Mouse (Mus musculus) ZHBTc4 (cell line): Measurements from ENCODE around the gene Rras.

Experiments used
- DNase-seq: peaks from one replicate; pipeline ENCODE4 v3.0.0-alpha.2; 2011; ENCODE audit warnings: low read depth, low spot score

The Rras gene

DNA sequence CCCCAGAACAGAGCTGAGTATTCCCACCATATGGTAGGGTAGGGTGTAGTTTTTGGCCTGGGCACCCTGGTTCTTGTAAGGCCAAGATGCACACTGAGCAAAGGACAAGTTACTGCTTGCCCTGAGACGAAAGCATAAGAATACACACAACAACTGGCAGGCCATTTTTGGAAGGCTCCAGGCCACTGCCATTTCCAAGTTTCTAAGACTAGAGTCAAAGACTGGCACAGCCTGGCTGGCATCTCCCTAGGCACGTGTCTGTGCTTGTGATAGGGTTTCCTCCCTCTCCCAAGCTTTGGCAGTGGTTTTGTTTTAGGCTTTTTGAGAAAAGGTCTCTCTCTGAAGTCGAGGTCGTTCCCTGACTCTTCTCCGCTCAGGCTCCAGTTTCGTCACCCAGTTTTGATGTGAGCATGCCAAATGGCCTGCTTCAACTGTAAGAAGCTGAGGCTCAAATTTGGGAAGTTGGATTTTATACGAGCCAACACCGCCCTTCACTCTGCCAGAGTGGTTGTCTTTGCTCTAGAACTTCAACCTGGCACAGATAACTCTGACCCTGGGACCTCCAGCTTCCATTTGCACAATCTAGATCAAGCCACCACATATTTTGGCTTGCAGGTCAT, 8.0 kb downstream of the Rras start:
- no peak for DNase-seq

DNA sequence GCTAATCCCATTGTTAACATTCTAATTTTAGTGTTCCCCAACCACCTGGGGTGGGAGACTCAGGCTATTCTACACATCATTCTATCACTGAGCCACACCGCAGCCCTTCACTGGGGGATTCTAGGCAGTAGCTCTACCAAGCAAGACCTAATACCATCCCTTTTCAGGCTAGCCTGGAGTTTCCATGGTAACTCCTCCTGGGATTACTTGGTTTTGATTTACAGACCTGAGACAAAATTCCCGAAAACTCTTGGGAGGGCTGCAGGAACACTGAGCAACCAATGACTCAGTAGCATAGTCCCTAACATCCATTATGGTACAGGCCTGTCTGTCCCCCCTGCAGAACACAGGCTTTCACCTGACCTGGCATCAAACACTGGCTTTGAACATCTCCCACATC, 8.5 kb downstream of the Rras start:
- DNase-seq = no peak

DNA sequence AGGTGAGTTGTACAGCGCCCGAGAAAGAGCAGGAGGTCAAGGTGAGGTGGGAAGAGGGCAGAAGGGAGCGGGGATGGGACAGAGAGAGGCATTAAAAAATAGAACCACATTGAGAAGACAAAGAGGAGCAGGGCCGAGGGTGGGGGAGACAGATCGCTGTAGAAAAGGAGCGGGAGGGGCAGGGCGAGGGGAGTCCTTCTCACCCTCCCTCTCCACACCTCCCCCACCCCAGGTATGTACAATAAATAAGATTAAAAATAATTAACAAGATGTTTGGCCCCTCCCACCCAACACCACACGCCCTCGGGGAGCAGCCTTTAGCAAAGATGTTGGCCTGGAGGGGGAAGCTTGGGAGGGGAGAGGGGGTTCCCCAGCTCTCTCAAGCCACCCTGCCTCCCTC, 10.0 kb downstream of the Rras start:
- no peak for DNase-seq

GRCm38 (mm10) chr7:45028351-45028750, 10.6 kb downstream of the Rras start:
- no peak for DNase-seq

- DNase-seq = no peak
Observed at GRCm38 (mm10) chr7:45029995-45030394, 12.2 kb downstream of the Rras start.

- DNase-seq = no peak
Observed at GRCm38 (mm10) chr7:45030857-45031256, 13.1 kb downstream of the Rras start.

DNA sequence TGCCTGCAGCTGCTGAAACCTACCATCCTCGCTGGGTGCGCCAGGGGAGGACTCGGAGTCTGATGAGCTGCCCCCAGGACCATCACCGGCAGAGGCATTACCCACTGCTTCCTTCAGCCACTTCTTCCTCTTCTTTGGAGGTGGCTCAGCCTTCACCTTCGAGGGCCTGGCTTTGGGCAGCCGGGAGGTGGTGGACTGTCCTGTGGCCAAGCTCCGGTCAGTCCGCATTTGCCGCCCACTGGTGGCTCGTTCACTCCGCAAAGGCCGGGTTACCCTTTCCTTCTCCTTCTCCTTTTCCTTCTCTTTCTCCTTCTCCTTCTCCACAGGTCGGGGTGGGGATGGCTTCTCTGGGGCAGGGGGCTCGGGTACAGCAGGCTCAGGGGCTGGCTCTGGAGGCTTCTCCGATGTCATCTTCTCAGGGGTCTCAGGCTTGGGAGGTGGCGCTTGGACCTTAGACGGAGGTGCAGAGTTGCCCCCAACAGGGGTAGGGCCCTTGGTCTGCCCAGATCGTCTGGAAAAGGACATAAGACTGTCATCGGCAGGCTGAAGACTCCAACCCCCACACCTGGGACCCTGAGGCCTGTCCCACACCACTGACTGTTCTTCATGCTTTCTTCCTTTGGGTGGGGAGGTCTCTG, 16.1 kb downstream of the Rras start:
- no peak for DNase-seq

DNA sequence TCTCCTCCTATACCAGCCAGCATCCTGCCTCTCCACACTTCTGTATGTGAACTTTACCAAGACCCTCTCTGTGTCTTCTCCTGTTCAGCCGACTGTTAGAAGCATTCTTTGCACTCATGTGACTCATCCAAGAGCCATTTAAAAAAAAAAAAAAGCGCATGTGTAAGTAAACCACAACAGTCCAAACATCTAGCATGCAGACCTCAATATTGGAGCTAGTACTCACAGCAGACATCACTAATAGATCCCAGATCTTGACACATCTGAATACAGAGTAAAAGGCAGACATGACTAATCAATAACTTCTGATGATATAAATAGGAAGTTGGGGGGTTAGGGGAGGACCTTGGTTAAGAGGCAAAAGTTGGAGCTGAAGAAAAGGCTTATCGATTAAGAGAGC, 17.9 kb downstream of the Rras start:
- no peak for DNase-seq

DNA sequence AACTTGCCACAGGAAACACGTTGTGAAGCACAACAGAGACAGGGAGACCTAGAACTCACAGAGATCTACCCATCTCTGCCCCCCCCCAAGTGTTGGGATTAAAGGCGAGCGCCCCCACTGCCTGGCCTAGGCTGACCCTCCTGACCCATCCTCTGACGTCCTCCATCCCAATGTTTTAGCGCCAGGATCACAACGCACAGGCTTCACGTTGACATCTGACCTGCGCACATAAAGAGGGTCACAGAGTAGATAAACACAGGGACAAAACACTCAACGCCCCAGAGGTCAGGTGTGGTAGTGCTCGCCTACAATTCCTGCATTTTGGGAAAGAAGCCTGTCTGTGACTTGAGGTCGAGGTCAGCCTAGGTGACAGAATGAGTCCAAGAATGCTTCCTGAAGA, 18.9 kb downstream of the Rras start:
- no peak for DNase-seq

DNA sequence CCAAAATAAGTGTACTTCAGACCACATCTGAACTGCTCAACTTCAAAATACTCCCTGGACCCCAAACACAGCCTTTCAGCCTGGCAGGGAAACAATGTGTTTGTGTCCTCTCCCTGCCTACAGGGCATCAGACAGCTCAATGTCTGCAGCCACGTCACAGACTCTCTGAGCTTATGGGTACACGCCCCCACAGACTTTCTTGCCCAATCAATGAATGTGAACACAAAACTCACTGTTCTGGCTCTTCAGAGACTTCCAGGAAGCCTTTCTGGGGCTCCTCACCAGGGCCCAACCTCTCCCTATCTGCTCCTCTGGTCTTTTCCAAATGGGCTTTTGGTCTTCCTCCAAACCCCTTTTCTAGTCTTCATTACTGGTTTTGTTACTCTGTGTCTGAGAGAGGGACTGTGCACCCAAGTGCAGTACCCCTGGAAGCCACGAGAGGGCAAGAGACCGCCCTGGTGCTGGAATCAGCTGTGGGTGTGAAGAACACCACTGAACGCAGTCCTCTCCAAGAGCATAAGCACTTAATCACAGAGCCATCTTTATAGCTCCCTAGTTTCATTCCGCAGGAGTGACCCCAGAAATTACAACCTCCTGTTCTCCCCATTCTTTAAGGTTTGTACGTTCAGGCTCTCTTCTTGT, 20.1 kb downstream of the Rras start:
- peak; percentile 87 for DNase-seq

- DNase-seq = no peak
Observed at GRCm38 (mm10) chr7:45038411-45038810, 20.6 kb downstream of the Rras start.

DNA sequence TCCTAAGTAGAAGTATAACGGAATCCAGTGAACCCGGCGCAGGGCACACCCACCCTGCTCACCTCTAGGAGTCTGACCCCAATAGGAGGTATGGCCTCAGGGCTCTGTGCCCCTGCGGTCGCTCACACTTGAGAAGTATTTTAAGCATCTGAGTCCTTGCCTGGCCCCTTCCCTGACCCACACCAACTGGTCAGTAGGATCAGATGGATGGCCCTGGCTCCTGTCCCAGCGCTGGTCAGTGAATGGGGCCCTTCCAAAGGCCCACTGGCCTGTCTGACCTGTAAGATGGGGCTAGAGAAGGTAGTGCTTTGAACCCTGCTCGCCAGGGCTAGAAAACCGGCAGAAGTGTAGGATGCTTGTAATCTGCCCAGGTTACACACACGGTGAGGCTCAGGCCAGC, 23.1 kb downstream of the Rras start:
- DNase-seq = no peak

DNA sequence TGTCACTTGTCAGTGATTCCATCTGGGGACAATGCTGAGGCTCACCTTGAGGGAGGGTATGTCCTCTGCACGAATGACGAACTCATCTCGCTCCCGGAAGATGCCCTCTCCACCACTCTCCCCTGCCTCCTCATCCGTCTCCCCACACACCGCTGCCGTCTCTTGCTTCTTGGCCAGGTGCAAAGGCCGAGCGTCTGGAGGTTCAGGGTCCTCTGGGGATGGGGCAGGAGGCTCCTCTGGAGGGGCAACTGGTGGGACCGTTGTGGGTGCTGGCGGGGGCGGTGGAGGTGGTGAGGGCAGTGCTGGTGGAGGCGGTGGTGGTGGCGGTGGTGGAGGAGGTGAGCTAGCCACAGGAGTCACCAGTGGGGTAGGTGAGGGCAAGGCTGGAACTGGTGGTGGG, 25.5 kb downstream of the Rras start:
- DNase-seq = no peak

DNA sequence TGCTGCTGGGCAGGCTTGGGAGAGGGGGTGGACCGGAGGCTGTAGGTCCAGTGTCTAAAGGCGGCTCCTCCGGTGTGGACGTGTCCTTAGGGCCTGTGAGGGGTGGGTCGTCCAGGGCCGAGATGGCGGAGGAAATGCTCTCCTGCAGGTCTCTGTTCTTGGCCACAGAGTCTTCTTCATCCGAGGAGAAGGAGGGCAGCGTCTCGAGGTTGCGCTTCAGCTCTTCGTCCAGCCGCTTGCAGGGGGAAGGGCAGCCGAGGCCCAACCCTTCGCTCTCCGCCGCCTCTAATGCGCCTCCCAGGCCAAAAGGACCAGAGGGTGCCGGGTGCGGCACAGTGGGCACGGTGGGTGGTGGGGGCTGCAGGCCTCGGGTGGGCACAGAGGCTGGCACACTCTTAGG, 28.0 kb downstream of the Rras start:
- DNase-seq = no peak

DNA sequence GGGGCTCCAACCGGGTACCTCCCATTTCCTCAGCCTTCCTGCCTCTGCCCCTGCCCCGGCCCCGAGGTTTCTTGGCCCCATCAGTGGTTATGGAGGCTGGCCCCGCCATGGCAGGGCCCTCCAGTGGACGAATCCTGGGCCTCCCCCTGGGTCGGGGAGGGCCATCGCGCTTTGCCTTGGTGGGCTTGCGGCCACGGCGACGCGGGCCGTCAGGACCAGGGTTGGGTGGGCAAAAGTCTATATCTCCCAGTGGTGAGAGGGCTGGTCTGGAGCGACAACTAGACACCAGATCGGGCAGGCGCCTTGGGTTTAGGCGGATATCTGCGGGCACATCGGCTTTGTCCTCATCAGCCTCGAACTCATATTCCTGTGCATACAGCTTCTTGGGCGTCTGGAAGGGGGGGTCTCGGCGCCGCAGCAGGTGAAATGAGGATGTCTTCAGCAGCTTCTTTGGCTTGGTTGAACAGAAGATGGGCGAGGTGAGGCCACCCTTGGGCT, 29.1 kb downstream of the Rras start:
- no peak for DNase-seq

GRCm38 (mm10) chr7:45047491-45047890, 29.7 kb downstream of the Rras start:
- DNase-seq = no peak

DNA sequence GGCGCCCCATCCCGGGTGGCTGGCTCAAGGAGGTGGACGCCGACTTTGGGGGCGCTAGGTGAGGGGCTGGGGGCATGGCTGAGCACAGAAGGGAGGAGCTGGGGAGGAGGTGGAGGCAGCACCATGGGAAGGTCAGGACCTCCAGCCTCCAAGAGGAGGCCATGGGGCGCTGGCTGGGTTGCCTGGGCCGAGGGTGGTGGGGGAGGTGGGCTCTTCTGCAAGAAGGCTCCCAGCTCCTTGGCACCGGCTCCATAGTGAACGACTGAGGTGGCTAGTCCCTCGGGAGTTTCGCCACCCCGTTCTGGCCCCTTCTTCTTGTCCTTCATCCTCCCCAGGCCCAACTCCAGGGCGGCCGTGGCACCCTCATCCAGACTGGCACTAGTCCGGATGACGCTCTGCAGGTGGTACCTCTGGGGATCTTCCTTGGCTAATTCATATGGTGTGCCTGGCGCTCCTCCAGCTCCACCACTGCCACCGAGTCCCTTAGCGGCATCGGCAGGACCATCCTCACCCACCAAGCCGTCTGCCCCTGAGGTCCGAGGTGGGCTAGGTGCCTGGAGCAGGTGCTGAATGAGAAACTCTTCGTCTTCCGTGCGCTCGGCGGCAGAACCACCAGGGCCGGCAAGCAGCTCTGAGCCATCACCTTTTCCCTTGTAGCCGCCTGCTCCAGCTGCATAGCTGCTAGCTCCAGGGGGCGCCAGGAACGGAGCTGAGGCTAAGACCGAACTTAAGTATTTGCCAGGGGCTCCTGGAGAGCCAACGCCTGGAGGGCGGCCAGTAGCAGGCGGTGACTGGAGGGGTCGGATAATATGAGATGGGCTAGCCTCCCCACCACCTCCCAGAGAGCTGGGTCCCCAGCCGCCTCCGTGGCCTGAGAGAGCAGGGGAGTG, 30.5 kb downstream of the Rras start:
- peak; percentile 70 for DNase-seq

DNA sequence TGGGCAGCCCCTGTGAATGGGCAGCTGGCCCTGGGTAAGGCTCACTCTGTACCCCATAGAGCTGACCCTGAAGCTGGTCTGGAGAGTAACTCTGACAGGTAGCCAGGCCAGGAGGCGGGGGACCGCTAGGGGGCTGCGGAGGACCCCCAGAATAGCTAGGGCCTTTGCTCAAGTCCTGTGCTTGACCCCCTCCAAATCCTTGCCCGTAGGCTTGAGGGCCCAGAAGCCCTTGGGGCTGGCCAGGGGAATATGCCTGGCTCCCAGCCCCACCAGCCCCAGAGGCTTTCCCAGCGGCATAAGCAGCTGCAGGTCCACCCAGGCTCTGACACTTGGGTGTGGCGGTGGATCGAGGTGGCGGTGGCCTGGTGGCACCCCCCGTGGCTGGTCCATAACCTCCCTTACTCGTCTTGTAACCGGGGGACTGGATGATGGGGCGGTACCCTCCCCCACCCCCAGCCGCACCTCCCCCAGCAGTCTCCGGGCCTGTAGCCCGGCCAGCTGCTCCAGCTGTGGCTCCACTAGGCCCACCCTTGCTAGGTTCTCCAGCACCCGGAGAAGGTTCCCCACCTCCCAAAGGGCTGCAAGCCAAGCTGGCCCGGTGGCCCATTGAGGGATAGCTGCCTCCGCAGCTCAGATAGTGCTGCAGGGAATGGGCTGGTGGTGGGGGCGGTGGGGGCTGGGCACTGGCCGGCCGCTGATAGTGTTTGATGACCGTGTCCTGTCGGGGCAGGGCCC, 31.3 kb downstream of the Rras start:
- DNase-seq = no peak

DNA sequence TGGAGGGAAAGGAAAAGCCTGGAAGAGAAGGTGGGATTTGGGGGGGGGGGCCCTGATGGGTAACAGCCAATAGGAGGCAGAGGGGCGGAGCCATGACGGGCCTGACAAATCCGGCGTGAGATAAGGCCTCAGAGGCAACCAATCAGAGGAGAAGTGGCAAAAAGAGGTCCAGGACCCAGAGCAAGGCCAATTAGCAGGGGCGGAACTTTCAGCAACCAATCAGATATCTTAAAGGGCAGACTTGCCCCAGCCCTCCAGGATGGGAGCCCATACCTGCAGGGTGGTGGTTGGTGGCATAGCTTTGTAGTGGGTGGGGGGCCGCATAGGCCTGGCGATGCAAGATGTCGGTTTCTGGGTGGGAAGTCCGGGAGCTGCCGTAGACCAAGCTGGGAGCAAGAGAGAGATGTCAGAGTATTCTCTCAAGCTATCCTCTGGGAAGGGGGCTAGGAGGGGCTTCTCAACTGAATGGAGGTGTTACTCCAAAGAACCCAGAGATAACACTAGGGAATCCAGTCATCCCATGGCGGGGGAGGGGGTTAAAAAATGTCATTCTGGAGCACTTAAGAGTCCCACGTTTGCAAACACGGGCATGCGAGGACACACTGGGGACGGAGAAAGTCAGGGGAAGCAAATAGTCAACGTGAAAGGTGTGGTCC, 33.3 kb downstream of the Rras start:
- peak; percentile 94 for DNase-seq

DNA sequence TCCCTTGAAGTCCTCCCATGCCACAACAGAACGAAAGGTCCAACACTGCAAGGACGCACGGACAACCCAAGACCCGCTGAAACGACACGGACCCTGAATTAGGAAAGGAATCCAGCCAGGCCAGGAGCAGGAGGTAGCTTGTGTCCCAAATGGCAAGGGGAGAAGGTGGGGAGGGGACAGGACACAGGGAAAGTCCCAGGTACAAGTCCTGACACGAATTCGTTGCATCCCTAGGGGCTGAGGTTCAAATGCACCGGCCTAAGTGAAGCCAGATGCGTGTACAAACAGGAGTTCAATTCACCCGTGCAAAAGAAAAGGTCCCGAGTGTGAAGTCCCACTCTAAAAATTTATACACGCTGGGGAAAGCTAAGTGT, 33.8 kb downstream of the Rras start:
- no peak for DNase-seq
